Mouse (Mus musculus): ENCODE data around the gene Ppp1r32. TPM values are rescaled to one million over a fixed set of nuclear protein-coding genes. Genes with fewer than 3 reads are reported as not detected.

Ppp1r32 gene
- total RNA-seq, 2 experiments from 2014 or later, result 0.80 to 1.1 TPM

DNA sequence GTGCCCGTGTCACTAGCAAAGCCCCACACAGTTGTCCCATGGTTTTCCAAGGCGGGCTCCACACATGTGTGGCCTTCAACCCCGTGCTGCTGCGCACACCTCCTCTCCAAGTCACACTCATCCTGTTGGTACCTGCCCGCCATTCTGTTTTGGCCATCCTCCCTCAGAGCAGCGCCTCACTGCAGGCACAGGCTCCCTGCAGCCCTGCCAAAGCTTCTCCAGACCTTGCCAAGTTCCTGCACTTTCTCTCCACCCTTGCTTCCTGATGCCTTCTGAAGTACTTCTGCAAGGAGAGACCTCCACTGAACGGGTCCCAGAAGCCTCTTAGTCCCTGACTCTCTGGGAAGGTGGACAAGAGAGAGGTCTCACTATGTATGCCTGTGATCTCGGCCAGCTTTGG lies 53.4 kb downstream of the Ppp1r32 start:
- intact Hi-C loops (cut with DNase I), result no loop called here
- DNase-seq (ENCODE audit: low spot score in 2 of 2), result no peak

DNA sequence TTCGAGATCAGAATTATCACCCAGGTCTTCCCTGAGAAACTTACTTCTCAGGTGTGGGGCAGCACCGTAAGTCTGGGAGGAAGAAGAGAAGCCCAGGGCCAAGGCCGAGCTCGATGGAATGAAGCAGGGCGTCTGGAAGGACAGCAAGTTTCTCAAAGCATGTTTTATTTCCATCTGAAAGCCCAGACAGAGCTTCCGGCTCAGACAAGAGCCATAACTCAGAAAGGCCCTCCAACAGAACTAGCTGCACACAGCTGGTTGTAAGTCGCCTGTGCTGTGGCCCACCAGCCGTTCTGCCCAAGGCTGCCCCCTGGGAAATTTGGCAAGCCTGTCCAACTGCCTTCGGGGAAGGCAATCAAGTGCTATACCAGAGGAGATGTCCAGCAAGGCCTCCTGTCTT lies 55.3 kb downstream of the Ppp1r32 start:
- intact Hi-C loops (cut with DNase I), result no loop called here
- DNase-seq (ENCODE audit: low spot score in 2 of 2), result no peak

DNA sequence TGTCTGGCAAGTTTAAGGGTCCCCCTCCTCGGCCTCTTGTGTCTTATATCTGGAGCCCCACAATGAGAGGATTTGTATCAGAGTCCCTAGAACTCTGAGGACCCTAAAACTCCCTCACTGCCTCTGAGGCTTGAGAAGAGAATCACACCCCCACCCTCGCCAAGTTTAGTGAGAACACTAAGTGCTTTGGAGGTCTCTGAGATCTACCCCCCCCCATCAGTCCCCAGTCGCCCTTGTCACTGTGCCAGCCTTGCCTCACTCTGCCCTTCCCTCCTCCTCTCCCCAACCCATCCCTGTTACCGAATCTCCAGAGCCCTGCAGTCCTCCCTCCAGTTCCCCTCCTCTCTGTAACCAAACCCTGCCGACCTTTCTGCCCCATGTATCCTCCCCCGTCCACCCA lies 55.9 kb downstream of the Ppp1r32 start:
- intact Hi-C loops (cut with DNase I), result no loop called here
- DNase-seq (ENCODE audit: low spot score in 2 of 2), result no peak

DNA sequence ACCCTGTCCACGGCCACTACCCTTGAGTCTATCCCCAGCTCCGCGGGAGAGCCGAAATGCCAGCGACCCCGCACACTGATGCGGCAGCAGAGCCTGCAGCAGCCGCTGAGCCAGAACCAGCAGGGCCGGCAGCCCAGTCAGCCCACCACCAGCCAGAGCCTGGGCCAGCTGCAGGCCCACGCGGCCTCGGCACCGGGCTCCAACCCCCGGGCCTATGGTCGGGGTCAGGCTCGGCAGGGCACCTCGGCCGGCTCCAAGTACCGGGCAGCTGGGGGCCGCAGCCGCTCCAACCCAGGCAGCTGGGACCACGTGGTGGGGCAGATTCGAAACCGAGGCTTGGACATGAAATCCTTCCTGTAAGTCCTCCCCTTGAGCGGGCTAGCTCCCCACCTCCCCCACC lies 56.4 kb downstream of the Ppp1r32 start:
- intact Hi-C loops (cut with DNase I), result no loop called here
- no peak for DNase-seq (ENCODE audit: low spot score in 2 of 2)

DNA sequence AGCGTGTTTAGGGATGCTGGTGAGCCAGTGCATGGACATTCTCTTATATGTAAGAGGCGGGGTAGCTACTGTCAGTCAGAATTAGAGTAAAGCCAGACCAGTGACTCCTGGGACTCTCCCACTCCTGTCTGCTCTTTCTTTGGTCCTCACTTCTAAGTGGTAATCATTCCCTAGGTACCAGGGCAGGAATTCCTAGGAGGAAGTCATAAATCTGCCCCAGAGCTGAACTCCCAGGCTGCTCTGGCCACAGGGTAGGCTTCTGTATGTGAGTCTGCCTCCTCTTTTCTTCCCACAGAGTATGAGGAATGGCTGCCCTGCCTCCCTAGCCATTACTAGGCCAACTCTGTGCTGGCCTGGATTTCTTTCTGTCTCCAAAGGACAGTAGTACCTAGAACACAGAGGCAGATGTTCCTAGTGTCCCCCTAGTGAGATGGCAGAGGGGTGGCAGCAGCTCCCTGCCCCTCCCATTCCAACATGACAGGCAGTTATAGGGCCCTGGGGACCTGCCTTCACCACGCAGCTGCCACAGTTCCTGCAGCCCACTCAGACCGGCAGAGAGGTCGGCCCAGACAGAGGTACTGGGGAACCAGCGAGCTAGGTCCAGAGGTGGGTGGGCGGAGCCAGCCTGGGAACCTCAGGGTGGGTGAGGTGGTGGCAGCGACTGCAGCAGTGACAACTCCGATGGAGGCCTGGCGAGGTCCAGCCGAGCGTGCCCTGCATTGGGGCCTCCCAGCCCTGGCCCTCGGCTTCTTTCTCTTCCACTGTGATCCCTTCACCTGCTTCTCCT lies 57.1 kb downstream of the Ppp1r32 start:
- DNase-seq (ENCODE audit: low spot score in 2 of 2), result no peak
- intact Hi-C loops (cut with DNase I), result no loop called here

DNA sequence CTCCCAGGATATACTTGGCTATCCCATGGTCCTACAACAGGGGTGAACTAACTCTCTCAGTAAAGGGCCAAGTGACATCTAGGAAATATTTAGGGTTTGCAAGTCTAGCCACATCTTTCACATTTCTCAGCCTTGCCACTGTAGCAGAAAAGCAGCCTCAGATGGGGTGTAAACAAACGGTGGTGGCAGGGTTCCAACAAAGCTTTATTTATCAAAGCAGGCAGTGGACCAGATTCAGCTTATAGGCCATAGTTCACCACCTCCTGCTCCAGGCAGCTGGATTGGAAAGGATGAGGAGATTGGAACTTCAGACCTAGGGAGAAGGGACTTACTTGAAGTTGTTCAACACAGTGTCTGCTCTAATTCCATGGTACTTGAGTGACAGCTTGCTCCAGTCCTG lies 58.0 kb downstream of the Ppp1r32 start:
- DNase-seq (ENCODE audit: low spot score in 2 of 2), result no peak
- intact Hi-C loops (cut with DNase I), result no loop called here

Other genes starting within 250 kb of the Ppp1r32 start
- 10 to 100 TPM; 12.2 to 16.1 TPM for gene Myrf, start 242.2 kb downstream of the Ppp1r32 start, total RNA-seq (2021)
- 10 to 100 TPM; 90.4 to 91.2 TPM for gene Dagla, start 178.1 kb downstream of the Ppp1r32 start, total RNA-seq (2021)
- 100 to 1,000 TPM; 309 to 332 TPM for gene Syt7, start 93.8 kb downstream of the Ppp1r32 start, total RNA-seq (2021)
- 10 to 100 TPM in 1 of 2 experiments, 1 to 10 TPM in 1; 4.8 to 30.6 TPM for gene Lrrc10b, start 25.5 kb downstream of the Ppp1r32 start, total RNA-seq (2021)
- 10 to 100 TPM; 68.8 to 73.5 TPM for gene Cpsf7, start 42.3 kb upstream of the Ppp1r32 start, total RNA-seq (2021)
- 10 to 100 TPM; 53.7 to 60.0 TPM for gene Sdhaf2, start 43.2 kb upstream of the Ppp1r32 start, total RNA-seq (2021)
- 10 to 100 TPM; 10.7 to 11.5 TPM for gene Tmem216, start 73.3 kb upstream of the Ppp1r32 start, total RNA-seq (2021)
- 10 to 100 TPM; 12.2 to 13.9 TPM for gene Cyb561a3, start 94.2 kb upstream of the Ppp1r32 start, total RNA-seq (2021)
- gene Tmem138, start 94.4 kb upstream of the Ppp1r32 start, total RNA-seq (2021), result 10 to 100 TPM; 12.4 to 13.6 TPM
- 100 to 1,000 TPM; 193 to 194 TPM for gene Ddb1, start 122.4 kb upstream of the Ppp1r32 start, total RNA-seq (2021)
- gene Tkfc, start 122.7 kb upstream of the Ppp1r32 start, total RNA-seq (2021), result 10 to 100 TPM; 20.4 to 21.3 TPM
- under 1 TPM; 0.18 to 0.50 TPM for gene Vwce, start 151.3 kb upstream of the Ppp1r32 start, total RNA-seq (2021)
- not detected for gene Pga5, start 195.1 kb upstream of the Ppp1r32 start, total RNA-seq (2021)
- gene Vps37c, start 205.8 kb upstream of the Ppp1r32 start, total RNA-seq (2021), result 10 to 100 TPM; 27.3 to 32.3 TPM

All from left cerebral cortex, postnatal 25 days (tissue).